Mouse (Mus musculus) embryo, embryonic 10 days (tissue): ENCODE data around the gene Gng12.
A peak's percentile ranks its signal among the peaks of the same experiment; 100 is the strongest.
"Not testable (repeated sequence)": the region's sequence is repeated elsewhere in the genome, so short reads cannot be mapped to it uniquely, and the experiment has no call there.

Source experiments
- DNase-seq: peaks from one replicate; pipeline ENCODE4 v3.0.0-alpha.2; 2015; ENCODE audit warnings: low spot score

Gng12 gene

GRCm38 (mm10) chr6:67029312-67029950 is 133.2 kb downstream of the Gng12 start:
- peak; percentile 38 for DNase-seq

GRCm38 (mm10) chr6:67029987-67030386 is 133.8 kb downstream of the Gng12 start:
- DNase-seq = no peak

GRCm38 (mm10) chr6:67030416-67030815 is 134.2 kb downstream of the Gng12 start:
- DNase-seq = peak; percentile 43

GRCm38 (mm10) chr6:67030846-67031245 is 134.6 kb downstream of the Gng12 start:
- no peak for DNase-seq

GRCm38 (mm10) chr6:67032551-67032950 is 136.4 kb downstream of the Gng12 start:
- DNase-seq = not testable (repeated sequence)

GRCm38 (mm10) chr6:67032972-67033371 is 136.8 kb downstream of the Gng12 start:
- not testable (repeated sequence) for DNase-seq

- no peak for DNase-seq
These were observed 137.4 kb downstream of the Gng12 start for GRCm38 (mm10) chr6:67033604-67034003.

- DNase-seq = no peak
These were observed 138.3 kb downstream of the Gng12 start for GRCm38 (mm10) chr6:67034331-67035130.

- peak; percentile 50 for DNase-seq
These were observed 139.4 kb downstream of the Gng12 start for GRCm38 (mm10) chr6:67035388-67036299.

GRCm38 (mm10) chr6:67036356-67036811 is 140.2 kb downstream of the Gng12 start:
- DNase-seq = peak; percentile 89

- peak; percentile 98 for DNase-seq
These were observed 140.8 kb downstream of the Gng12 start, which contains the start of gene Gadd45a for GRCm38 (mm10) chr6:67036837-67037628. Gene Gadd45a (minus strand): TSS chr6:67037457.

- no peak for DNase-seq
These were observed 142.8 kb downstream of the Gng12 start for GRCm38 (mm10) chr6:67038964-67039363.

GRCm38 (mm10) chr6:67040904-67041410 is 144.8 kb downstream of the Gng12 start:
- DNase-seq = no peak

- DNase-seq = no peak
These were observed 149.2 kb downstream of the Gng12 start for GRCm38 (mm10) chr6:67045424-67045823.

- no peak for DNase-seq
These were observed 150.7 kb downstream of the Gng12 start for GRCm38 (mm10) chr6:67046937-67047336.

- DNase-seq = no peak
These were observed 152.0 kb downstream of the Gng12 start for GRCm38 (mm10) chr6:67048052-67048691.

- no peak for DNase-seq
These were observed 152.9 kb downstream of the Gng12 start for GRCm38 (mm10) chr6:67048880-67049694.

- DNase-seq = no peak
These were observed 153.5 kb downstream of the Gng12 start for GRCm38 (mm10) chr6:67049695-67050038.

- no peak for DNase-seq
These were observed 153.9 kb downstream of the Gng12 start for GRCm38 (mm10) chr6:67050063-67050462.
